8 mouse cellular contexts compared by ENCODE assay signal in genomic region chr7:47052276-47052675, GRCm38 (mm10). TPM values are rescaled to one million over a fixed set of nuclear protein-coding genes. Genes with fewer than 3 reads are reported as not detected.
DNase-seq lines count a peak whose midpoint lies in the region; ATAC-seq and TF ChIP-seq lines count a peak whose summit lies in the region.

No protein-coding gene starts in this region.

- DNase-seq in liver, adult 2 months (ENCODE audit: extremely low read depth, low read depth, low spot score), result no peak
- DNase-seq in liver, result no peak
- DNase-seq in cerebellum, postnatal 36 days, result peak; percentile 36 to 46
- peak; percentile 8 for DNase-seq in midbrain, embryonic 14.5 days
- no peak for DNase-seq in frontal cortex, postnatal 36 days (ENCODE audit: low spot score in 2 of 2)
- no peak for DNase-seq in urinary bladder, adult 18-20 months (ENCODE audit: low spot score in 2 of 2)

- WGBS in liver, adult 2 months, result 10% methylated on average over 3 of the region's 3 CpGs
- 14% methylated on average over 3 of the region's 3 CpGs for WGBS in heart, embryonic 11.5 days (ENCODE audit: insufficient replicate concordance)
- WGBS in kidney, embryonic 16.5 days, result 9% methylated on average over 3 of the region's 3 CpGs
- WGBS in midbrain, embryonic 14.5 days, result 44% methylated on average over 3 of the region's 3 CpGs

- no peak for TF ChIP-seq POLR2A in liver, adult 2 months (IDR thresholded peaks at IDR 0.05; ENCODE audit: extremely low read depth, insufficient read depth, low read length)

- peak; percentile 25 for ATAC-seq in heart, embryonic 11.5 days (replicated peaks; ENCODE audit: insufficient number of reproducible peaks, low FRiP score, low TSS enrichment)
- peak; percentile 8; the same call in 1 of the 2 replicates for ATAC-seq in kidney, embryonic 16.5 days (ENCODE audit: low FRiP score, low TSS enrichment)
- ATAC-seq in midbrain, embryonic 14.5 days (ENCODE audit: low FRiP score, low TSS enrichment), result no peak

- peak overlapping the region; percentile 17 for H3K27ac ChIP-seq in liver, adult 2 months (replicated peaks; ENCODE audit: insufficient read depth, low read depth, low read length)
- peak overlapping the region; percentile 81 for H3K27ac ChIP-seq in heart, embryonic 11.5 days (ENCODE audit: low read depth, low read length)
- H3K27ac ChIP-seq in kidney, embryonic 16.5 days (ENCODE audit: low read length), result peak overlapping the region; percentile 97
- H3K27ac ChIP-seq in midbrain, embryonic 14.5 days (replicated peaks; ENCODE audit: low read depth, low read length), result peak overlapping the region; percentile 32; the same call in 1 of the 2 replicates

- no peak for TF ChIP-seq CTCF in liver, adult 2 months (IDR thresholded peaks at IDR 0.05; ENCODE audit: low read depth, low read length)

- H3K4me2 ChIP-seq in heart, embryonic 11.5 days, result peak overlapping the region; percentile 91
- H3K4me2 ChIP-seq in kidney, embryonic 16.5 days (replicated peaks; ENCODE audit: low read depth, low read length), result peak overlapping the region; percentile 84
- peak overlapping the region; percentile 87; the same call in 1 of the 2 replicates for H3K4me2 ChIP-seq in midbrain, embryonic 14.5 days (ENCODE audit: low read length)

- H3K27me3 ChIP-seq in liver, adult 2 months (ENCODE audit: control insufficient read depth, insufficient read depth, low read length), result no peaks in the 10 kb centered on the region
- 0 out of 2 replicates have a peak, but pooled peaks cover 2% of the 10 kb centered on the region for H3K27me3 ChIP-seq in heart, embryonic 11.5 days (ENCODE audit: control insufficient read depth, insufficient read depth, low read length)
- no peaks in the 10 kb centered on the region for H3K27me3 ChIP-seq in kidney, embryonic 16.5 days (ENCODE audit: insufficient read depth, low read length)
- H3K27me3 ChIP-seq in midbrain, embryonic 14.5 days (ENCODE audit: control insufficient read depth, insufficient read depth, low read length), result no peaks in the 10 kb centered on the region

- H3K4me3 ChIP-seq in liver, adult 2 months (ENCODE audit: insufficient read depth, low read depth, low read length), result no peak overlapping the region
- H3K4me3 ChIP-seq in heart, embryonic 11.5 days (ENCODE audit: low read depth, low read length), result no peak overlapping the region
- H3K4me3 ChIP-seq in kidney, embryonic 16.5 days (ENCODE audit: low read length), result peak overlapping the region; percentile 85
- no peak overlapping the region for H3K4me3 ChIP-seq in midbrain, embryonic 14.5 days (replicated peaks; ENCODE audit: low read depth, low read length)

- no peaks in the 10 kb centered on the region for H3K79me2 ChIP-seq in liver, adult 2 months (ENCODE audit: control insufficient read depth, insufficient read depth, low read length)

- peaks cover 12% of the 10 kb centered on the region for H3K4me1 ChIP-seq in liver, adult 2 months (ENCODE audit: control insufficient read depth, insufficient read depth, low read length)
- peaks cover 15% of the 10 kb centered on the region for H3K4me1 ChIP-seq in heart, embryonic 11.5 days (ENCODE audit: control insufficient read depth, insufficient read depth, low read length)
- H3K4me1 ChIP-seq in kidney, embryonic 16.5 days (ENCODE audit: insufficient read depth, low read length), result peaks cover 29% of the 10 kb centered on the region
- H3K4me1 ChIP-seq in midbrain, embryonic 14.5 days (ENCODE audit: control insufficient read depth, insufficient read depth, low read length), result peaks cover 15% of the 10 kb centered on the region

- H3K9ac ChIP-seq in liver, adult 2 months (ENCODE audit: low read depth, low read length), result peak overlapping the region; percentile 7; the same call in 1 of the 2 replicates
- H3K9ac ChIP-seq in heart, embryonic 11.5 days (ENCODE audit: low read depth, low read length), result no peak overlapping the region
- H3K9ac ChIP-seq in kidney, embryonic 16.5 days (replicated peaks; ENCODE audit: low read length), result peak overlapping the region; percentile 87
- no peak overlapping the region for H3K9ac ChIP-seq in midbrain, embryonic 14.5 days (replicated peaks; ENCODE audit: low read length)

- no peaks in the 10 kb centered on the region for H3K36me3 ChIP-seq in liver, adult 2 months (ENCODE audit: control insufficient read depth, insufficient read depth, low read length)
- 0 out of 2 replicates have a peak, but pooled peaks cover 2% of the 10 kb centered on the region for H3K36me3 ChIP-seq in heart, embryonic 11.5 days (ENCODE audit: control insufficient read depth, insufficient read depth, low read length)
- peaks cover 3% of the 10 kb centered on the region; the same call in 1 of the 2 replicates for H3K36me3 ChIP-seq in kidney, embryonic 16.5 days (ENCODE audit: insufficient read depth, low read length)
- H3K36me3 ChIP-seq in midbrain, embryonic 14.5 days (ENCODE audit: control insufficient read depth, insufficient read depth, low read length), result peaks cover 11% of the 10 kb centered on the region; the same call in 1 of the 2 replicates

- no peaks in the 10 kb centered on the region for H3K9me3 ChIP-seq in heart, embryonic 11.5 days (replicated peaks; ENCODE audit: control insufficient read depth, low read length)
- H3K9me3 ChIP-seq in kidney, embryonic 16.5 days (ENCODE audit: low read length), result no peaks in the 10 kb centered on the region
- no peaks in the 10 kb centered on the region for H3K9me3 ChIP-seq in midbrain, embryonic 14.5 days (ENCODE audit: control insufficient read depth, low read length)

RNA-seq across cellular contexts. Expression of gene Tmem86a, which starts 1.9 kb away (rescaled TPM):
- total RNA-seq in liver, adult 2 months (2014; rRNA removed), result 5.7 and 7.0 TPM in 2 replicates
- 9.1 and 16.1 TPM in 2 replicates for polyA plus RNA-seq in liver, adult 2 months (2012; rRNA removed)
- polyA plus RNA-seq in heart, embryonic 11.5 days (2014; fragmentation: Nextera tagmentation; extraction: Ambion mirVana), result 13.7 and 15.5 TPM in 2 replicates
- polyA plus RNA-seq in kidney, embryonic 16.5 days (2015; fragmentation: Nextera tagmentation; extraction: Ambion mirVana), result 34.8 and 35.8 TPM in 2 replicates
- 18.5 and 19.7 TPM in 2 replicates for polyA plus RNA-seq in midbrain, embryonic 14.5 days (2014; fragmentation: Nextera tagmentation; extraction: Ambion mirVana)

RNA-seq across cellular contexts. Expression of gene Spty2d1, which starts 44.1 kb away (rescaled TPM):
- total RNA-seq in liver, adult 2 months (2014; rRNA removed), result 7.5 and 7.6 TPM in 2 replicates
- polyA plus RNA-seq in liver, adult 2 months (2012; rRNA removed), result 2.9 and 3.2 TPM in 2 replicates
- 15.6 and 18.8 TPM in 2 replicates for polyA plus RNA-seq in heart, embryonic 11.5 days (2014; fragmentation: Nextera tagmentation; extraction: Ambion mirVana)
- 20.9 and 21.1 TPM in 2 replicates for polyA plus RNA-seq in kidney, embryonic 16.5 days (2015; fragmentation: Nextera tagmentation; extraction: Ambion mirVana)
- polyA plus RNA-seq in midbrain, embryonic 14.5 days (2014; fragmentation: Nextera tagmentation; extraction: Ambion mirVana), result 5.8 and 8.9 TPM in 2 replicates

Comparison
In these comparisons a context has a peak if more than half of its experiments do, and no peak if none do; other contexts are left out.
1. DNase-seq: peak in cerebellum, postnatal 36 days (2 of 2) and midbrain, embryonic 14.5 days (single experiment); none in liver, adult 2 months (single experiment), liver (single experiment), frontal cortex, postnatal 36 days (0 of 2) and urinary bladder, adult 18-20 months (0 of 2).
2. H3K27ac ChIP-seq: peak in every context shown above with its lines; median percentile 97 in kidney, embryonic 16.5 days; 81 in heart, embryonic 11.5 days; 32 in midbrain, embryonic 14.5 days; 17 in liver, adult 2 months.
3. H3K9ac ChIP-seq: peak in liver, adult 2 months (single experiment) and kidney, embryonic 16.5 days (single experiment); none in heart, embryonic 11.5 days (single experiment) and midbrain, embryonic 14.5 days (single experiment).
4. Peak in every context shown above with its lines, with median percentiles within 50 percentile points of each other: H3K4me2 ChIP-seq.